Mouse (Mus musculus): Measurements from ENCODE around the gene Polr3h.
"Not testable (repeated sequence)": the region's sequence is repeated elsewhere in the genome, so short reads cannot be mapped to it uniquely, and the experiment has no call there.

The Polr3h gene

DNA sequence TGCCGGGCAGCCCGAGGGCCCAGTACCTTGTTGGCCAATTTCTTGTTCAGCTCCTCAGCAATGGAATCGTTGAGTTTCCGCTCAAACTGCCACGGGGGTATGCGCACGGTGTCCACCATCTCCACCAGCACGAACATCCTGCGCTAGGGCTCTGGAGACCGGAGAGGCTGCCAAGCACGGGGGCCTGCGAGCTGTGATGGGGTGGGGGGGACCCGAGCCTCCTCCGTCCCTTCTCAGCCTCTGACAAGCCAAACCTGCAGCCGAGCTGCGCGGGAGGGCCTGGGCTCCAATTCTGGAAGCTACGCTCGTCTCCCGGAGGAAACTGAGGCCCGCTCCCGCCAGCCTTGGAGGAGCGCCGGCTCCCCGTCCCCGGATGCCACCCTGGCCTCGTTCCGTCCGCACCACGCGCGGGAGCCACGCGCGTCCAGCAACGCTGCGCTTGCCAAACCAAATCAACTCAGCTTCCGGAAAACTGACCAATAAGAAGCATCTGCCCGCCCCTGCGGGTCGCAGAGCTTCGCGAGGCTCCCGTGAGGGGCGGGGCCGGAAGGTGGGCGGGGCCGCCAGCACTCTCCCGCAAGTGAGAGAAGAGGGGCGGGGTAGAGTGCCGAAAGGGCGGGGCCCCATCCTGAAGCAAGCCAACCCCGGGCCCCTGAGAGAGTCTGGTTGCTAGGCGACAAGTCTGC is at the start of gene Polr3h:
Polr3h (minus strand) TSS at position 481 of the 686 bp plus-strand sequence.
- DNase-seq (ENCODE audit: low spot score) = peak; percentile 100

- DNase-seq (ENCODE audit: low spot score) = not testable (repeated sequence)
Measured at GRCm38 (mm10) chr15:81975156-81975555, 49.1 kb upstream of the Polr3h start.

DNA sequence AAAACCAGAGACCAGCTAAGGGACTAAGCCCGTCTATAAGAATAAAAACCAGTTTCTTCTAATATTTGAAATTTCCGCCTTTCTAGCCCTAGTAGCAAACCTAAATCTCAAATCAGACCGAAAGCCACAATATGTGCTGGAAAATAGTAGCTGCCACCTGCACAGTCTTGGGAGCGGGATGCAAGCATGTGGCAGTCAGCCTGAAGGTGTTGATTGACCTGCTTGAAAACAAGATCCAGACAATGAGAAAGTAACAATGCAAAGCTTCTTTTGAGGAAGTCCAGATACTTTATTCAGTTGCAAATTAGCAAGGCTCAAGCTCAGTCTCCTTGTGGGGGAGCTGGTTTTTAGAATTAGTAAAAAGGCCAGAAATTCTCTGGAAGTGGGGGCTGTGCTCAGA is 44.5 kb upstream of the Polr3h start:
- DNase-seq (ENCODE audit: low spot score) = not testable (repeated sequence)

- DNase-seq (ENCODE audit: low spot score) = not testable (repeated sequence)
Measured at GRCm38 (mm10) chr15:81969635-81970034, 43.6 kb upstream of the Polr3h start.

GRCm38 (mm10) chr15:81969173-81969572 is 43.1 kb upstream of the Polr3h start:
- DNase-seq (ENCODE audit: low spot score) = peak; percentile 41

- DNase-seq (ENCODE audit: low spot score) = no peak
Measured at GRCm38 (mm10) chr15:81968447-81968846, 42.4 kb upstream of the Polr3h start.

- DNase-seq (ENCODE audit: low spot score) = no peak
Measured at GRCm38 (mm10) chr15:81967821-81968220, 41.8 kb upstream of the Polr3h start.

DNA sequence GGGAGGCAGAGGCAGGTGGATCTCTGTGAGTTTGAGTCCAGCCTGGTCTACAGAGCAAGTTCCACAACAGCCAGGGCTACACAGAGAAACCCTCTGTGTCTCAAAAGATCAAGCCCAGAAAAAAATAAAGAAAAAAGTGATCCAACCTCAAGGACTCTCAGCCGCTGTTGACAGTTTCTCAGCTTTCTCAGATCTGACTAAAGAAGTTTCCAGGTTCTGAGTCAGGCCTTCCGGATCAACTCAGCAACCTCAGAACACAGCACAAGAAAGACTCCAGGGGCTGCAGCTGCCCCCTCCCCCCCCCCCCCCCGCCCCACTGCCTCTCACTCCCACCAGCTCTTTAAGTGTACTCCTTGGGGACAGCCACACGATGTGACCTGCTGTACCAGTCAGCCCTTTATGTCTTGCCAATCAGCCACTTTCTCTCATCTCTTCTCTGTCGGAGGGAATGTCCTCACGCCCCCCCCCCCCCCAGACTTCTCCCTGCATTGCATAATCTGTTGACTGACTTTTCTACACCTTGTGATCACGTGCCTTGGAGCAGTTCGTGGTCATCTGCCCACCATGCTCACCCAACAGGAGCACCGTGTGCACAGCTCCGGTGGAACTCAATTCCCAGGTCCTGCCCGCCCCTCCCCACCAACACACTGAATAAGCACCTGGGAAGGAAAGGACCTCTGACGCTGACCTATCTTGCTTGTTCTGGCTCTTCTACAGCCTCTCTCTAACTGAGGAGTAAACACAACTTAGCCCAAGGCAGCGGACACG is 40.2 kb upstream of the Polr3h start:
- no peak for DNase-seq (ENCODE audit: low spot score)

- DNase-seq (ENCODE audit: low spot score) = no peak
Measured at GRCm38 (mm10) chr15:81964980-81965545, 39.0 kb upstream of the Polr3h start.

DNA sequence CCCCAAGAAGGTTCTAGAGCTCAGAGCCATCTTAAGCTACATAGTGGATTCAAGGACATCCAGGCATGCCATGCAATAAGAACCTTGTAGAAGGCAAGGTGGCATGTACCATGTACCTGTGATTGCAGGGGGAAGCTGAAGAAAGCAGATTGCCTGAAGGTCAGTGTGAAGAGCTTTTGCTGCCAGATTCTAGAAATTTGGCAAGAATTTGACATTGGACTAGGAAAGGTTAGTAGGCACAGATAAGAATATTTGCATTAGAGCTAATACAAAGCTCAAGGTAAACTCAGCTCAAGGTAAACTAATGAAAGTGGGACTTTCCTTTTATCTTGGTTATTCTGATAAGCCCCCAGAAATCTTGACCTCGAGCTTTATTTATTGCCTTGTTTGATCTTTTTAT is 38.2 kb upstream of the Polr3h start:
- DNase-seq (ENCODE audit: low spot score) = no peak

- DNase-seq (ENCODE audit: low spot score) = no peak
Measured at GRCm38 (mm10) chr15:81961078-81961451, 35.0 kb upstream of the Polr3h start.

DNA sequence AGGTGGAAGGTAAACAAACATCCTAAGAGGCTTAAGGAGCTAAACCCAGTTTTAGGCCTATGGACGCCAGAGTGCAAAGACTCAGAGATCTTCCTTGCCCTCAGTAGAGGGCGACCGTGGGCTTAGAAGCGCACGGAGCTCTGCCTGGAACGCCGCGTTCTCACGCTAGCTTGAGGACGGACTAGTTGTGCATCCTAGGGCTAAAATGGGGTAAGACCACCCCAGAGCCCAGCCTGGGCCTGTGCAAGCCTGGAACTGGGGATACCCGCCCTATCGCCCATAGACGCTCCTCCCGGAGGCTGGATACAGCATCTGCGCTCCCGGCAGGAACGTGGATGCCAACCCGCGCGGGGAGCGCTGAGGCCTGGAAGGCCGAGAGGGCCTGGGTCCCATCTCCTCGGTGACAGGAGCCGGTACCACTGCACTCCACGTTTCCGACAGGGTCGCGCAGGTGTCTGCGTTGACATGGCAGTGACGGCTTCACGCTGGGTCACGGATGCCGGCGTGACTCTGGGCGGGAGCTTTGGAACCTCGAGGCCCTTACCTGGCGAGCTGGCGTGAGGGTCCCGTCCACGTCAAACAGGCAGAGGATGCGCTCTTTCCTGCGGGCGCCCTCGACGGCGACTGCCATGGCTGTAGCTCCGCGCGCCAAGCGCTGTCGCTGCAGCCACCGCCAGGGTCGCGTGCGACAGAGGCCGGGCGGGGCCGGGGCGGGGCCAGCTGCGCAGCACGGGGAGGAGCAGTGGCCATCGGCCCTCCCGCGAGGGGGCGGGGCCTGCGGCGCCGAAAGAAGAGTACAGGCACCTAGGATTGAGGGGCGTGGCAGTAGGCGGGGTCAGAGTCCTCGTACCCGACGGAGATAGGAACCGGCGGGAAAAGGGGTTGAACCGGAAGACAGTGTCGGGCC is 34.4 kb upstream of the Polr3h start, which contains the start of gene Pmm1:
Pmm1 (minus strand) TSS at position 760 of the 907 bp plus-strand sequence.
- peak; percentile 99 for DNase-seq (ENCODE audit: low spot score)

DNA sequence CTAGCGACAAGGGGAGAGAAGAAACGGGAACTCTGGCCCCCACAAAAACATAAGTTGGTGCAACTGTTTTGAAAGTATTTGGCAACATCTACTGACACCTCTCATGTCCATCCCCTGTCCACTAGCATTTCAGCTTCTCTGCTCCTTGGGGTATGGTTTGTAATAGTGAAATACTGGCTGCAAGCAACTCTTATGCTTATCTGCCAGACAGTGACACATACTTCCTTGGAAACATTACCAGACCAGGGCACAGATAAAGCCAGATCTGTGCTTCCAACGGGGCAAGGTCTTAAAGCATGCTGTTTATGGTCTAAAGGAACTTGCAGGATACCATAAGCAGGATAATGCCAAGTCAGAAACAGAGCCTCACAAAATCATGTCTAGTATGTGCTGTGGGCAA is 32.9 kb upstream of the Polr3h start:
- DNase-seq (ENCODE audit: low spot score) = no peak

GRCm38 (mm10) chr15:81957598-81957997 is 31.6 kb upstream of the Polr3h start:
- DNase-seq (ENCODE audit: low spot score) = no peak

- peak; percentile 59 for DNase-seq (ENCODE audit: low spot score)
Measured at GRCm38 (mm10) chr15:81956457-81956856, 30.4 kb upstream of the Polr3h start.

DNA sequence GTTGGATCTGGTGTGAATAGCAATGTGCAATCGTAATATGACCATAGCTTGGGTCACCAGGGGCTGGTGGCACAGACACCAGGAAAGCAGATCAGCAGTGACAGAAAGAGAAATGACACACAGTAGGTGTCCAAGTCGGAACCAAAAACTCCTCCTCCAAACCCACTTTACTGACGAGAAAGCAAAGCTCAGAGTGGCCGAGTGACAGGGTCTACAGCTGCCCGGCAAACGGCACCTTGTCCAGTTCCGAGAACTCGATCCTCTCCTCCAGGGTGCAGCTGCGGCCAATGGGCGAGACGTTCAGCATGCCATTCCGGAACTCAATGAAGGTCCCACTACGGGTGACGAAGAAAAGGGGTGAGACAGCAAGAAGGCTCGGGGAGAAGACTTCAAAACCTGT is 29.4 kb upstream of the Polr3h start:
- DNase-seq (ENCODE audit: low spot score) = no peak

DNA sequence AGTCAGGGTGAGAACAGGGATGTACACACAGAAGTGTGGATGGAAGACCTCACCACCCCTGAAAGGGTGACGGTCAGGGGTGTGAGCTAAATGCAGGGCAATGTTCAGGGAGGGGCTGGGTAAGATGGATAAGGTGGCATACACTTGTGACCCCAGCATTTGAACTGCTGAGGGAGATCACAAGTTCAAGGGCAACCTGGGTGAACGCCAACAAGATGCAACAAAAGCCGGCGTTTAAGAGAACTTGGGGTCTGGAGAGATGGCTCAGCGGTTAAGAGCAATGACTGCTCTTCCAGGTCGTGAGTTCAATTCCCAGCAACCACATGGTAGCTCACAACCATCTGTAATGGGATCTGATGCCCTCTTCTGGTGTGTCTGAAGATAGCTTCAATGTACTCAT is 28.7 kb upstream of the Polr3h start:
- DNase-seq (ENCODE audit: low spot score) = no peak

DNA sequence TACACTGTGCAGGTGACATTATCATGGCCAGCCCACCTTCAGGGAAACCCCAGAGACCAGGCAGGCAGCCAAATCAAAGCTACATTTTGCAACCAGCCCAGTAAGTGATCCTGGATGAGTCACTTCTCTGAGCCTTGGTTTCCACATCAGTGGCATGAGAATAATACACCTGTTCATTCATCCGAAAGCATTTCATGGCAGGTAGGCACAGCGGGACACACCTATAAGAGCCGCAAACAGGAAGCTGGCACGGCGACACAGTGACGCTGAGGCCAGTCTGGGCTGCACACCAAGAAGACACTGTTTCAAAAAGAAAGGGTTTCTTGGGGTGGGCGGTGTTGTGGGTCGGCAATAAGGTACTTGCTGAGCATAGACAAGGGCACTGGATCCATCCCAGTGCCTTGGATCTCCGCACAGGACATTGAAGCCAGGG is 28.1 kb upstream of the Polr3h start:
- DNase-seq (ENCODE audit: low spot score) = no peak

- DNase-seq (ENCODE audit: low spot score) = no peak
Measured at GRCm38 (mm10) chr15:81952310-81952709, 26.3 kb upstream of the Polr3h start.

GRCm38 (mm10) chr15:81951159-81951558 is 25.1 kb upstream of the Polr3h start:
- DNase-seq (ENCODE audit: low spot score) = no peak

DNA sequence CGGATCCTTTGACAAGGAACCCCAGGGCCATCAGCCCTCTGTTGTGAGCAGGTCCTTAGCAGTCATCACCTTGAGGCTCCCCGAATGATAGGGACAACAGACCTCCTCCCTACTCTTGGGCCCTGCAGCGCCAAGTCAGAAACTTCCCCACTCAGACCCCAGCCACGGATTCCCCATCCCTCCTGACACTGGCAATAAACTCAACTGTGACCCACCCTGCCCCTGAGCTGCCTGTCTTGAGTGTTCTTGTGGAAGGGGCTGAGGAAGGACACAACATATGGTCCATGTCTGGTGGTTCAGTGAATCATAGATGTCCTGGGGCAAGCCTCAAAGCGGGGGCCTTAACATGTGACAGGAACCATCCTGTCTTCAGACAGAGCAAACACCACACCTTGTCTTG is 24.7 kb upstream of the Polr3h start:
- no peak for DNase-seq (ENCODE audit: low spot score)
